Mouse (Mus musculus): ENCODE measurements around the gene Adam1b. TPM values are rescaled to one million over a fixed set of nuclear protein-coding genes. Genes with fewer than 3 reads are reported as not detected.
"Not testable (repeated sequence)": the region's sequence is repeated elsewhere in the genome, so short reads cannot be mapped to it uniquely, and the experiment has no call there.

Gene Adam1b
- polyA plus RNA-seq, 1 experiment from 2014 or later, result 0.14 TPM

DNA sequence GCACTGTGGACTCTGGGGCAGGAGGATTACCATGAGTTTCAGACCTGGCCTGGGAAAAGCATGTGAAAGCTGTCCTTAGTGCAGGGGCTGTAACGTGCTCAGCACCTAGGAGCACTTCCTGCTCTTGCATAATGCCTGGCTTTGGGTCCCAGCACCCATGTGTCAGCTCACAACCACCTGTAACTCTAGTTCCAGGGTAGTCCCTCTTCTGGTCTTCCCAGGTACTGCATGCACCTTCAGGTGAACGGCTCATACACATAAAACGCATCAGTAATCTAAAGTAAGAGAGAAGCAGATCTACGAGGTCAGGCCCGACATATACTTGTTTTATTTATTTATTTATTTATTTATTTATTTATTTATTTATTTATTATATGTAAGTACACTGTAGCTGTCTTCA is 31.3 kb upstream of the Adam1b start:
- Histone ChIP-seq H3K36me3 (ENCODE audit: insufficient read depth, low read length) (peaks cover 38% of the 10 kb centered on the region), H3K4me3 (ENCODE audit: low read depth, low read length) (no peak overlapping the region), H3K27me3 (replicated peaks; ENCODE audit: insufficient read depth, low read length) (no peaks in the 10 kb centered on the region), H3K9ac (replicated peaks; ENCODE audit: low read depth) (no peak overlapping the region), H3K27ac (ENCODE audit: low read length) (no peak overlapping the region), H3K9me3 (ENCODE audit: low read length) (no peaks in the 10 kb centered on the region), H3K4me2 (replicated peaks; ENCODE audit: low read depth, low read length) (no peak overlapping the region), H3K4me1 (ENCODE audit: insufficient read depth, low read depth, low read length) (no peaks in the 10 kb centered on the region)
- DNase-seq (ENCODE audit: low spot score) (no peak), ATAC-seq (no peak)
- 91% methylated on average over 5 of the region's 5 CpGs for whole genome bisulfite sequencing
- TF ChIP-seq CTCF (IDR thresholded peaks at IDR 0.05) (peak; percentile 55), EP300 (IDR thresholded peaks at IDR 0.05) (no peak)

DNA sequence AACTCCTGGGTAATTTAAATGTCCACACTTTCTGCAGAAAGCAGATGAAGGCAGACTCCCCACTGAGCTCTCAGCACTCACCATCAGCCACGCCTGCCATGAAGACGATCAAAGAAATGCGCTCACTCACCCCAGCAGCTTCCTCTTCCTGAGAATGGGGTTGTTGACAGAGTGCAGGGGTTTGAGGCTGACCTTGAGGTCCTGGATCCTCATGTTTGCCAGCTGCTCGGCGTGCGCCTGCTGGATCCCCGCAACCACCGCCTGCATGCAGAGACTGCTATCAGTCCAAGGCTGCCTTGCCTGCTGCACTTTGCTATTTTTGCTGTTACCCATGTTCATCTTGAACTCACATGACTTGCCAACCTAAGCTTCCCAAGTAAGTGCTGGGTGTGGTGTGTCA is 23.7 kb upstream of the Adam1b start:
- H3K9me3 ChIP-seq (ENCODE audit: low read length), result no peaks in the 10 kb centered on the region
- H3K9ac ChIP-seq (replicated peaks; ENCODE audit: low read depth), result no peak overlapping the region
- no peak overlapping the region for H3K4me3 ChIP-seq (ENCODE audit: low read depth, low read length)
- peaks cover 29% of the 10 kb centered on the region for H3K36me3 ChIP-seq (ENCODE audit: insufficient read depth, low read length)
- no peaks in the 10 kb centered on the region for H3K4me1 ChIP-seq (ENCODE audit: insufficient read depth, low read depth, low read length)
- DNase-seq (ENCODE audit: low spot score), result peak; percentile 17
- ATAC-seq, result peak; percentile 40; the same call in 1 of the 2 replicates
- no peaks in the 10 kb centered on the region for H3K27me3 ChIP-seq (replicated peaks; ENCODE audit: insufficient read depth, low read length)
- TF ChIP-seq EP300 (IDR thresholded peaks at IDR 0.05) (no peak), CTCF (IDR thresholded peaks at IDR 0.05) (no peak)
- H3K27ac ChIP-seq (ENCODE audit: low read length), result no peak overlapping the region
- H3K4me2 ChIP-seq (replicated peaks; ENCODE audit: low read depth, low read length), result no peak overlapping the region
- 63% methylated on average over 8 of the region's 8 CpGs for WGBS

DNA sequence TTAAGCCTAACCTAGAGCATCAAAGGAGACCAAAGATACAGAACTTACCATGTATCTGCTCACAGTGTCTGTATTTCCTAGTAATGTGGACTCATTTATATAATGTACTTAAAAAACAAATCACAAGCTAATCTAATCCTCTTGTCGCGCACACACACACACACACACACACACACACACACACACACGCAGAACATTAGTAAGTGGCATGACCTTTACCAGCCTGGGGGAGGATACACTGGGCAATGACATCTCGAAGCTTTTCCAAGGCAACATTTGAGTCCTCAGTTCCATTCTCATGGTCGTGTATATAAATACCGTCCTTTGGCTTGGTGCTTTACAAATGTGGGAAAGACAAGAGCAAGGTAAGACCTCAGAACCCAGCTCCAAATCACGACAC is 23.3 kb upstream of the Adam1b start:
- Histone ChIP-seq H3K4me3 (ENCODE audit: low read depth, low read length) (no peak overlapping the region), H3K36me3 (ENCODE audit: insufficient read depth, low read length) (peaks cover 29% of the 10 kb centered on the region), H3K27me3 (replicated peaks; ENCODE audit: insufficient read depth, low read length) (no peaks in the 10 kb centered on the region), H3K9ac (replicated peaks; ENCODE audit: low read depth) (no peak overlapping the region), H3K27ac (ENCODE audit: low read length) (no peak overlapping the region), H3K4me1 (ENCODE audit: insufficient read depth, low read depth, low read length) (no peaks in the 10 kb centered on the region), H3K4me2 (replicated peaks; ENCODE audit: low read depth, low read length) (no peak overlapping the region), H3K9me3 (ENCODE audit: low read length) (no peaks in the 10 kb centered on the region)
- ATAC-seq (no peak), DNase-seq (ENCODE audit: low spot score) (no peak)
- WGBS, result 76% methylated on average over 7 of the region's 7 CpGs
- TF ChIP-seq EP300 (IDR thresholded peaks at IDR 0.05) (no peak), CTCF (IDR thresholded peaks at IDR 0.05) (no peak)

DNA sequence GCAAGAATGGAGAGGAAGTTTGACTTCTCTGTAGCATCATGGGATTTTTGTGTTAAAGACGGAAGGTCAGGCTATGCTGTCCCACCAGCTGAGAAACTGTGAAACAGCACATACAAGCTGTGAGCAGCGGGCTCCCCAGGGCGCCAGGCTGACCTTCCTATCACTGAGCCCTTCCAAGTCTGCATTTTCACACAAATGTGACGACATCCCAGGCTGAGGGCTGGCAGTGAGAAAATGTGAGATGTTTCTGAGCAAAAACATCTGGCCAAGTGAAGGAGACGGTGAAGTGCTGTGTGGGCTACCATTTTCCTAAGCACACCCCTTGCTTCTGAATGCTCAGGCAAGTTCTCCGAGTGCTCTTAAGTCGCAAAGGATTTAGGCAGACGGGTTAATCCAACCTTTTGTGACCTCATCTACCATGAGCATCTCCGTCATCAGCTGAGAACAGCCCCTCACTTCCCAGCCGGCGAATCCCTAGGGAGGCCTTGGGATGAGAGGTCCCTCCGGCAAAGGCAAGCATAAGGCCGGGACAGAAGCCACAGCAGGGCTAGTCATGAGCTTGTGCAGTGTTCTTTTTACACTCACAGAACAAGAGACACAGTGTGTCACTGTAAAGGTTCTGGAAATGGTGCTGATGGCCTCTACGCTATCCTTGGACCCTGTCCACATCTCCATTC is 22.7 kb upstream of the Adam1b start:
- no peak overlapping the region for H3K27ac ChIP-seq (ENCODE audit: low read length)
- H3K36me3 ChIP-seq (ENCODE audit: insufficient read depth, low read length), result peaks cover 29% of the 10 kb centered on the region
- peak; percentile 48; the same call in 1 of the 2 replicates for TF ChIP-seq EP300 (IDR thresholded peaks at IDR 0.05)
- no peak for TF ChIP-seq CTCF (IDR thresholded peaks at IDR 0.05)
- H3K4me2 ChIP-seq (replicated peaks; ENCODE audit: low read depth, low read length), result no peak overlapping the region
- no peak overlapping the region for H3K4me3 ChIP-seq (ENCODE audit: low read depth, low read length)
- ATAC-seq (peak; percentile 85), DNase-seq (ENCODE audit: low spot score) (peak; percentile 69)
- no peak overlapping the region for H3K9ac ChIP-seq (replicated peaks; ENCODE audit: low read depth)
- H3K9me3 ChIP-seq (ENCODE audit: low read length), result no peaks in the 10 kb centered on the region
- WGBS, result 67% methylated on average over 14 of the region's 14 CpGs
- no peaks in the 10 kb centered on the region for H3K27me3 ChIP-seq (replicated peaks; ENCODE audit: insufficient read depth, low read length)
- no peaks in the 10 kb centered on the region for H3K4me1 ChIP-seq (ENCODE audit: insufficient read depth, low read depth, low read length)

DNA sequence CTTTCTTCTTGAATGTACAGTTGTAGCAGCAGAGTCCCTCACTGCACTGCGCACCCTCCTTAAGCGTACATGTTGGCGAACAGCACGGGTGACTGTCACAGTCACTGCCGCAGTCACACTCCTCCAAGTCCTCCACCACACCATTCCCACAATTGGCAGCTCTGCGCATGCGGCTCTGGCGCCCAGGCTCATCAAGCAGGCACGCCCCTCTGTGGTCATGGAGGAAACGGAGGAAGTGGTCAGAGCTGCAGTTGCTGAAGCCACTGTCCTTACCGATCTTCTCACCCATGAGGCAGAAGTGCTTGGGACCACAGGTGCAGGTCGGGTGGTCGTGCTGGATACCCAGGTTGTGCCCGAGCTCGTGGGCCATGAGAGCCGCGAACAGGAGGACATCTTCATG is 16.5 kb upstream of the Adam1b start:
- not testable (repeated sequence) for H3K36me3 ChIP-seq (ENCODE audit: insufficient read depth, low read length); H3K27ac ChIP-seq (ENCODE audit: low read length); DNase-seq (ENCODE audit: low spot score); H3K9ac ChIP-seq (replicated peaks; ENCODE audit: low read depth); H3K4me3 ChIP-seq (ENCODE audit: low read depth, low read length); ATAC-seq; H3K4me2 ChIP-seq (replicated peaks; ENCODE audit: low read depth, low read length); H3K27me3 ChIP-seq (replicated peaks; ENCODE audit: insufficient read depth, low read length); H3K4me1 ChIP-seq (ENCODE audit: insufficient read depth, low read depth, low read length); H3K9me3 ChIP-seq (ENCODE audit: low read length)
- 90% methylated on average over 10 of the region's 17 CpGs for WGBS

DNA sequence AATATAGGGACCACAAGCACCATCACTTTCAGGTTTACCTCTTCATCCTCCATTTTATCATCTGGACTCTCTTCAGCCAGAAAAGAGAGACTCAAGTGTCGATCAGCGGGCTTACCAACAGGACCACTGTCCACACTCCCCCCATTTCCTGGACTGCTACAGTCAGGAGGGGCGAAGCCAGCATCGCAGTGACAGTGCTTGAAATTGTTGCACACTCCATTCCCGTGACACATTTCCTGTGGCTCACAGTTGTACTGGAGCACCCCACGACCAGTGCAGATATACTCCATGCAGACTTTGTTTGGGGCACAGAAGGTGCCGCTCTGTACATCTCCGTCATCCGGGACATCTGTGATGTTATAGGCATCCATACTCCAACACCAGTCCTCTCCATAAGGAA is 15.7 kb upstream of the Adam1b start:
- Histone ChIP-seq H3K4me2 (replicated peaks; ENCODE audit: low read depth, low read length) (no peak overlapping the region), H3K4me3 (ENCODE audit: low read depth, low read length) (no peak overlapping the region), H3K9me3 (ENCODE audit: low read length) (no peaks in the 10 kb centered on the region), H3K4me1 (ENCODE audit: insufficient read depth, low read depth, low read length) (no peaks in the 10 kb centered on the region), H3K9ac (replicated peaks; ENCODE audit: low read depth) (no peak overlapping the region), H3K27me3 (replicated peaks; ENCODE audit: insufficient read depth, low read length) (no peaks in the 10 kb centered on the region), H3K36me3 (ENCODE audit: insufficient read depth, low read length) (0 out of 2 replicates have a peak, but pooled peaks cover 7% of the 10 kb centered on the region), H3K27ac (ENCODE audit: low read length) (no peak overlapping the region)
- no peak for DNase-seq (ENCODE audit: low spot score)
- 84% methylated on average over 9 of the region's 9 CpGs for WGBS
- ATAC-seq, result no peak
- no peak for TF ChIP-seq CTCF (IDR thresholded peaks at IDR 0.05)
- TF ChIP-seq EP300 (IDR thresholded peaks at IDR 0.05), result no peak

DNA sequence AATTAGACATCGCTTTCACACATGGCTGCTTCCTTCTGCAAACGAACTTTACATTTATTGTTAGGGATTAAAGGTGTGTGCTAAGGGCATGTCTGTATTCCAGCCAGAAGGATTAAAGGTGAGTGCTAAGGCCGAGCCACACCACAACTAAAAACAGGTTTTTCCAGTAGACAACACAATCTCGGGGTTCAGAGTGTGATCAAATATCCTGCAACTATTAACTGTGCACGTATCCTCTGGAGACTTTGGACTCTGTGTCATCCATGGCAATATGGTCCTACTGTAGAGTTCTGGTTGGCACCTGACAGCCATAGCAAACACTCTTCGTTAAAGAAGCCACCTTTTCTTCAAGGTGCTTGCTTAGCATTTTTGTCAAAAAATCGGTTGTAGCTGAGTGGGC is 6.8 kb upstream of the Adam1b start:
- no peaks in the 10 kb centered on the region for H3K27me3 ChIP-seq (replicated peaks; ENCODE audit: insufficient read depth, low read length)
- no peak overlapping the region for H3K4me3 ChIP-seq (ENCODE audit: low read depth, low read length)
- H3K4me2 ChIP-seq (replicated peaks; ENCODE audit: low read depth, low read length), result no peak overlapping the region
- DNase-seq (ENCODE audit: low spot score) (no peak), ATAC-seq (no peak)
- TF ChIP-seq EP300 (IDR thresholded peaks at IDR 0.05) (no peak), CTCF (IDR thresholded peaks at IDR 0.05) (no peak)
- no peaks in the 10 kb centered on the region for H3K36me3 ChIP-seq (ENCODE audit: insufficient read depth, low read length)
- no peak overlapping the region for H3K9ac ChIP-seq (replicated peaks; ENCODE audit: low read depth)
- no peak overlapping the region for H3K27ac ChIP-seq (ENCODE audit: low read length)
- no peaks in the 10 kb centered on the region for H3K4me1 ChIP-seq (ENCODE audit: insufficient read depth, low read depth, low read length)
- 72% methylated on average over 7 of the region's 7 CpGs for WGBS
- no peaks in the 10 kb centered on the region for H3K9me3 ChIP-seq (ENCODE audit: low read length)
